Mouse (Mus musculus): Measurements from ENCODE around the gene Slc38a6.

DNA sequence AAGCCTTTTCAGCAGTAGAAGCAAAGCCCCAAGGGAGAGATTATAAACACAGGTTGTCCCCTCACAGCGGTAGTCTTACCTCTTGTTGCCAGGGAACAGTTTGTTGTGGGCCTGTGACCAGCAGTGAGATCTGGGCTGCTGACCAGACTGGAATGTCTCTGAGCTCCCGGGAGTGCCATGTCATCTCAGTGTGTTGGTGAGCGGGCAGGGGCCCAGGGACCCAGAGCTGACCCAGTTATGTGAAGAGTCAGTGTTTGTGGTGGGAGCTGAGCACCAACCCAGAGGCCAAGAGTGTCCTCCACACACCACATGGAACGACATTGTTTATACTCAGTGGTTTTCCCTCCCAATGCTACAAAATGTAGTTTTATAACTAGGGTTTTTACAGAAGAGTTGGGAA is 112.8 kb downstream of the Slc38a6 start:
- TF ChIP-seq POLR2A (IDR thresholded peaks at IDR 0.05; ENCODE audit: low read depth, low read length) (no peak), CTCF (IDR thresholded peaks at IDR 0.05; ENCODE audit: borderline replicate concordance, insufficient read depth, low read length) (no peak)

Data from embryonic fibroblast, embryonic 13.5 days (primary cell).